Mouse (Mus musculus) cerebellum, adult 11-12 months (tissue): ENCODE measurements around the gene Gdi2.
A peak's percentile ranks its signal among the peaks of the same experiment; 100 is the strongest.

Experiments used
- DNase-seq: peaks from one replicate; pipeline ENCODE4 v3.0.0; 2022

The Gdi2 gene

GRCm38 (mm10) chr13:3547856-3548255, 10.0 kb downstream of the Gdi2 start:
- no peak for DNase-seq

- DNase-seq = no peak
These were observed 25.3 kb downstream of the Gdi2 start for GRCm38 (mm10) chr13:3563130-3563529.

DNA sequence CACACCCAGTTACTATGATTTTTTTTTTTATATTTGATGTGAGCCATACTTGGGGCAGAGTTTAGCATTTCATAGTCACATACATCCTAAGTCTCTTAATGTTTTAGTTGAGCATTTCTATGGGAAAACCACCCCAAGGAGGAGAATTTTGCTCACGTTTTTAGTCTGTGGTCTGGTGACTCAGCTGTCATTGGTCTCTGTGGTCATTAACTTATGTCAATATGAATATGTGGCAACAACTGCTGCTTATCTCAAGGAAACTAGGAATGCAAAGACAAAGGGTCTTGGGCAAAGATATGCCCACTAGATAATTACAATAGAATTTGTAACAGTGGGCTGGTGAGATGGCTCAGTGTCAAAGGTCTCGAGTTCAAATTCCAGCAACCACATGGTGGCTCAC, 26.1 kb downstream of the Gdi2 start:
- DNase-seq = no peak

DNA sequence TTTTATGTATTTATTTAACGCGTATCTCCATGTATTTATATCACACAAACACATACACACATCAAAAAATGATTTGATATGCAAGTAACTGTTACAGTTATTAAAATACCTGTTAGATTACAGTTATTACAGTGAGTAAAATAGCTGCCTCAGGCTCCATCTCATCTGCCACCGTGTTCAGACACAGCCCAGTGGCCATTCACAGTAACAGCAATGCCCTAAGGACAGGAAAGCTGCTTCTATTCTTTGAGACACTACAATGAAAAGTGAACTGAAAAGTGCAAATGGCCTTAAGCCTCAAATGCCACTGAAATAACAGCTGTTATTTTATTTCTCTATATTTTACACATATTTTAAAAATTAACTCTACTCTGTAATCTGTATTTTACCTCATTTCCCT, 52.9 kb downstream of the Gdi2 start:
- no peak for DNase-seq

DNA sequence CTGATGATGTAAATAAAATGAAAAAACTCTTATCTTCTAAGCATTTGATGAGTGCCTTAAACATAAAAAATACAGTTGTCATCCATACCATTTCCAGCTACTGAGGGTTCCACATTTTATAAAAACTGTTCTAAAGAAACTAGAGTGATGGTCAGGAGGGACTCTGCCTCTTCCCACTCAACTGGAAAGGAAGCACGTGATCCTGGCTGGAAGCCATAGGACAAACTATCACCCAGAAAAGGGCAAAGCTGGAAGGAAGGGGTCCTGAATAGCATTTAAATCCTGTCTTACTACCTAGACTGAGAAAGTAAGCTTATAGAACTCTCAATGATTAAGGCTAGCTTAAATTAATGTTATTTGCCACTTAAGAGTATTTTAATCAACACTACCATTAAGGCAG, 56.4 kb downstream of the Gdi2 start:
- DNase-seq = no peak

- DNase-seq = no peak
These were observed 58.4 kb downstream of the Gdi2 start for GRCm38 (mm10) chr13:3596232-3596631.

DNA sequence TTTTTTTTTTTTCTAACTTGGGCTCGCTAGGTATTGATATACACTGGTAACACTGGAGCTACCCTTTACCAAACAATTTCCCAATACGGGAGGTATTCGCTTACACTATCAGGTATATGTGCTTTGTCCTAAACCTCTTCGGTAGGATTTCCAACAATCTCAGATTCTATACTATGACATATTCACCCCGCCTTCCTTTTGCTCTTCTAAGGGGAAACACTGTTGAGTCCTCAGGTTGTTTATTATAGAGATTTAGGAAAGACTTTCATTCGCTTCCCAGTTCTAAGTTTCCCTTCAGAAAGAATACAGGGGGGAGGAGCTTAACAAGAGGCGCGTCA, 71.9 kb downstream of the Gdi2 start:
- no peak for DNase-seq

GRCm38 (mm10) chr13:3610118-3610794, 72.4 kb downstream of the Gdi2 start:
- DNase-seq = no peak

- DNase-seq = peak; percentile 98
These were observed 73.1 kb downstream of the Gdi2 start, which contains the start of gene Fam208b for GRCm38 (mm10) chr13:3610795-3611438. Gene Fam208b (minus strand): TSS chr13:3611108.
